Mouse (Mus musculus): ENCODE measurements around the gene Dhx40. TPM values are rescaled to one million over a fixed set of nuclear protein-coding genes. Genes with fewer than 3 reads are reported as not detected.
"Not testable (repeated sequence)": the region's sequence is repeated elsewhere in the genome, so short reads cannot be mapped to it uniquely, and the experiment has no call there.

Gene Dhx40
- polyA plus RNA-seq, 1 experiment: 6.3 TPM

- Histone ChIP-seq H3K4me3 (ENCODE audit: insufficient read depth, poor library complexity, severe bottlenecking) (no peak overlapping the region), H3K79me2 (ENCODE audit: control insufficient read depth, insufficient read depth) (peaks cover 100% of the 10 kb centered on the region), H3ac (ENCODE audit: control insufficient read depth, insufficient read length, low read depth) (no peak overlapping the region), H3K79me3 (ENCODE audit: low read depth) (peaks cover 94% of the 10 kb centered on the region), H3K36me3 (ENCODE audit: control insufficient read depth, insufficient read depth) (peaks cover 25% of the 10 kb centered on the region), H3K27me3 (ENCODE audit: control insufficient read depth, insufficient read depth, insufficient read length) (no peaks in the 10 kb centered on the region)
- TF ChIP-seq FOSL1 (IDR thresholded peaks at IDR 0.05; ENCODE audit: insufficient read depth, low read length, poor library complexity, severe bottlenecking) (no peak), MAX (IDR thresholded peaks at IDR 0.05) (no peak), MYOD1 (IDR thresholded peaks at IDR 0.05; ENCODE audit: control insufficient read depth, insufficient read length, low read depth) (no peak), MYOG (IDR thresholded peaks at IDR 0.05; ENCODE audit: control insufficient read depth, extremely low read depth, insufficient read length) (no peak), CTCF (IDR thresholded peaks at IDR 0.05; ENCODE audit: control insufficient read depth, insufficient read depth, insufficient read length) (no peak), CEBPB (IDR thresholded peaks at IDR 0.05; ENCODE audit: low read depth) (no peak), USF1 (IDR thresholded peaks at IDR 0.05; ENCODE audit: low read depth) (no peak)
Measured at GRCm38 (mm10) chr11:86741505-86741904, 66.0 kb downstream of the Dhx40 start.

- TF ChIP-seq USF1 (IDR thresholded peaks at IDR 0.05; ENCODE audit: low read depth) (no peak), MYOD1 (IDR thresholded peaks at IDR 0.05; ENCODE audit: control insufficient read depth, insufficient read length, low read depth) (no peak), MYOG (IDR thresholded peaks at IDR 0.05; ENCODE audit: control insufficient read depth, extremely low read depth, insufficient read length) (no peak), FOSL1 (IDR thresholded peaks at IDR 0.05; ENCODE audit: insufficient read depth, low read length, poor library complexity, severe bottlenecking) (no peak), MAX (IDR thresholded peaks at IDR 0.05) (no peak), CTCF (IDR thresholded peaks at IDR 0.05; ENCODE audit: control insufficient read depth, insufficient read depth, insufficient read length) (no peak), CEBPB (IDR thresholded peaks at IDR 0.05; ENCODE audit: low read depth) (no peak)
- H3ac ChIP-seq (ENCODE audit: control insufficient read depth, insufficient read length, low read depth): no peak overlapping the region
Measured at GRCm38 (mm10) chr11:86739470-86739869, 68.1 kb downstream of the Dhx40 start.

GRCm38 (mm10) chr11:86738956-86739355 lies 68.6 kb downstream of the Dhx40 start:
- TF ChIP-seq MYOG (IDR thresholded peaks at IDR 0.05; ENCODE audit: control insufficient read depth, extremely low read depth, insufficient read length): no peak
- TF ChIP-seq MYOD1 (IDR thresholded peaks at IDR 0.05; ENCODE audit: control insufficient read depth, insufficient read length, low read depth): no peak
- no peak for TF ChIP-seq CTCF (IDR thresholded peaks at IDR 0.05; ENCODE audit: control insufficient read depth, insufficient read depth, insufficient read length)
- TF ChIP-seq FOSL1 (IDR thresholded peaks at IDR 0.05; ENCODE audit: insufficient read depth, low read length, poor library complexity, severe bottlenecking): no peak
- no peak for TF ChIP-seq CEBPB (IDR thresholded peaks at IDR 0.05; ENCODE audit: low read depth)
- no peak for TF ChIP-seq MAX (IDR thresholded peaks at IDR 0.05)
- TF ChIP-seq USF1 (IDR thresholded peaks at IDR 0.05; ENCODE audit: low read depth): no peak
- no peak overlapping the region for H3K4me3 ChIP-seq (ENCODE audit: insufficient read depth, poor library complexity, severe bottlenecking)
- H3K36me3 ChIP-seq (ENCODE audit: control insufficient read depth, insufficient read depth): peaks cover 42% of the 10 kb centered on the region
- no peaks in the 10 kb centered on the region for H3K27me3 ChIP-seq (ENCODE audit: control insufficient read depth, insufficient read depth, insufficient read length)
- peaks cover 99% of the 10 kb centered on the region for H3K79me2 ChIP-seq (ENCODE audit: control insufficient read depth, insufficient read depth)
- H3K79me3 ChIP-seq (ENCODE audit: low read depth): peaks cover 77% of the 10 kb centered on the region
- H3ac ChIP-seq (ENCODE audit: control insufficient read depth, insufficient read length, low read depth): no peak overlapping the region

More at GRCm38 (mm10) chr11:86739470-86739869, 68.1 kb downstream of the Dhx40 start:
- Histone ChIP-seq H3K79me3 (ENCODE audit: low read depth) (peaks cover 81% of the 10 kb centered on the region), H3K36me3 (ENCODE audit: control insufficient read depth, insufficient read depth) (peaks cover 38% of the 10 kb centered on the region), H3K27me3 (ENCODE audit: control insufficient read depth, insufficient read depth, insufficient read length) (no peaks in the 10 kb centered on the region), H3K4me3 (ENCODE audit: insufficient read depth, poor library complexity, severe bottlenecking) (no peak overlapping the region), H3K79me2 (ENCODE audit: control insufficient read depth, insufficient read depth) (peaks cover 99% of the 10 kb centered on the region)

- H3K36me3 ChIP-seq (ENCODE audit: control insufficient read depth, insufficient read depth): peaks cover 44% of the 10 kb centered on the region
- not testable (repeated sequence) for H3K4me3 ChIP-seq (ENCODE audit: insufficient read depth, poor library complexity, severe bottlenecking); H3K27me3 ChIP-seq (ENCODE audit: control insufficient read depth, insufficient read depth, insufficient read length); H3ac ChIP-seq (ENCODE audit: control insufficient read depth, insufficient read length, low read depth)
- peaks cover 74% of the 10 kb centered on the region for H3K79me3 ChIP-seq (ENCODE audit: low read depth)
- H3K79me2 ChIP-seq (ENCODE audit: control insufficient read depth, insufficient read depth): peaks cover 99% of the 10 kb centered on the region
Measured at GRCm38 (mm10) chr11:86738308-86738707, 69.2 kb downstream of the Dhx40 start.

GRCm38 (mm10) chr11:86737301-86738000 lies 70.1 kb downstream of the Dhx40 start:
- TF ChIP-seq CTCF (IDR thresholded peaks at IDR 0.05; ENCODE audit: control insufficient read depth, insufficient read depth, insufficient read length) (no peak), USF1 (IDR thresholded peaks at IDR 0.05; ENCODE audit: low read depth) (no peak), MAX (IDR thresholded peaks at IDR 0.05) (no peak), FOSL1 (IDR thresholded peaks at IDR 0.05; ENCODE audit: insufficient read depth, low read length, poor library complexity, severe bottlenecking) (no peak), MYOD1 (IDR thresholded peaks at IDR 0.05; ENCODE audit: control insufficient read depth, insufficient read length, low read depth) (no peak), CEBPB (IDR thresholded peaks at IDR 0.05; ENCODE audit: low read depth) (no peak)
- Histone ChIP-seq H3K79me3 (ENCODE audit: low read depth) (peaks cover 70% of the 10 kb centered on the region), H3K27me3 (ENCODE audit: control insufficient read depth, insufficient read depth, insufficient read length) (no peaks in the 10 kb centered on the region), H3K79me2 (ENCODE audit: control insufficient read depth, insufficient read depth) (peaks cover 97% of the 10 kb centered on the region), H3ac (ENCODE audit: control insufficient read depth, insufficient read length, low read depth) (no peak overlapping the region), H3K4me3 (ENCODE audit: insufficient read depth, poor library complexity, severe bottlenecking) (no peak overlapping the region), H3K36me3 (ENCODE audit: control insufficient read depth, insufficient read depth) (peaks cover 52% of the 10 kb centered on the region)

- Histone ChIP-seq H3K4me3 (ENCODE audit: insufficient read depth, poor library complexity, severe bottlenecking) (no peak overlapping the region), H3K27me3 (ENCODE audit: control insufficient read depth, insufficient read depth, insufficient read length) (no peaks in the 10 kb centered on the region), H3K79me2 (ENCODE audit: control insufficient read depth, insufficient read depth) (peaks cover 82% of the 10 kb centered on the region), H3K79me3 (ENCODE audit: low read depth) (peaks cover 49% of the 10 kb centered on the region), H3ac (ENCODE audit: control insufficient read depth, insufficient read length, low read depth) (no peak overlapping the region), H3K36me3 (ENCODE audit: control insufficient read depth, insufficient read depth) (peaks cover 69% of the 10 kb centered on the region)
- TF ChIP-seq MAX (IDR thresholded peaks at IDR 0.05): no peak
- TF ChIP-seq FOSL1 (IDR thresholded peaks at IDR 0.05; ENCODE audit: insufficient read depth, low read length, poor library complexity, severe bottlenecking): no peak
- TF ChIP-seq USF1 (IDR thresholded peaks at IDR 0.05; ENCODE audit: low read depth): no peak
- no peak for TF ChIP-seq MYOG (IDR thresholded peaks at IDR 0.05; ENCODE audit: control insufficient read depth, extremely low read depth, insufficient read length)
- TF ChIP-seq CEBPB (IDR thresholded peaks at IDR 0.05; ENCODE audit: low read depth): no peak
- no peak for TF ChIP-seq CTCF (IDR thresholded peaks at IDR 0.05; ENCODE audit: control insufficient read depth, insufficient read depth, insufficient read length)
- TF ChIP-seq MYOD1 (IDR thresholded peaks at IDR 0.05; ENCODE audit: control insufficient read depth, insufficient read length, low read depth): no peak
Measured at GRCm38 (mm10) chr11:86734993-86735392, 72.6 kb downstream of the Dhx40 start.

Measured in C2C12 (cell line).